Mouse (Mus musculus): ENCODE measurements at regions not wholly inside any gene's neighbourhood (a gene's known extent, or its start where the extent isn't known, plus 50 kb on each side); places are given as distances from the start of the nearest gene placed in this dataset.

- DNase-seq = no peak
Measured at GRCm38 (mm10) chr1:195312426-195312825, 135.9 kb upstream of the Cr2 start.

GRCm38 (mm10) chr1:195285076-195285475, 108.6 kb upstream of the Cr2 start:
- DNase-seq = no peak

- DNase-seq = peak; percentile 99
Measured at GRCm38 (mm10) chr1:195241496-195241895, 65.0 kb upstream of the Cr2 start.

GRCm38 (mm10) chr1:195232658-195233057, 56.1 kb upstream of the Cr2 start:
- DNase-seq = peak; percentile 58

GRCm38 (mm10) chr1:195227007-195227406, 50.5 kb upstream of the Cr2 start:
- DNase-seq = no peak

All from kidney, postnatal 10 days (tissue).